ENCODE assay signal across 14 mouse cellular contexts in the genomic region with DNA sequence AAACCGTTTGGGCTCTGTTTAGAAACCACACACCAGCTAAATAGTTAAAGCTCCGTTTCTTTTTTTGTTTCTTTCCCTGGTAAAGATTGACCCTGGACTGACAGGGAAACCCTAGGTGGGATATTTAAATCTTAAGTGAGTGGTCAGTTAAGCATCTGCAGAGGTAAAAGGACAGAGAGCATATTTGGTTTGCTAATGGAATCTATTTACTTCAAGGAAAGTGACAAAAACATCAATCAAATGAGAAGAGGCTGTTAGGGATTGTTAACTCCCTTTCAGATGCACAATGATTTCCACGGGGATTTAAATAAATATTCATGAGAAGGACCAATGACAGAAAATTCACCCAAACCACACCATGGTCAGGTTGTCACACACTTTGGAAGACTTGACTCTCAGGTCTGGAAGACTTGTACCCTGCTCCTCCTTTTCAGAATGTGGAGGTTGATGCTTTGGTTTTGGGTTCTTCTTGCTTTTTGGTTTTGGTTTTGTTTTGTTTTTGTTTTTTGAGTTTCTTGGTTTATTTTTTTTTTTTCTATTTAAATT.
"Had no signal": no experiment of that assay in that cellular context is flagged by ENCODE, and none has a peak within 500 bp of the region (broad histone marks: within the 10 kb centered on the region; RNA-seq: fewer than 3 reads in every experiment).

No protein-coding gene starts in this region.

- H3K27me3 ChIP-seq: liver, embryonic 15.5 days; midbrain, embryonic 13.5 days; stomach, embryonic 15.5 days had no signal

- H3K36me3 ChIP-seq: limb, embryonic 10.5 days; liver, embryonic 15.5 days; midbrain, embryonic 13.5 days; stomach, embryonic 15.5 days had no signal

- H3K4me2 ChIP-seq: liver, embryonic 11.5 days; liver, embryonic 15.5 days; midbrain, embryonic 13.5 days; stomach, embryonic 15.5 days had no signal

- H3K9me3 ChIP-seq: limb, embryonic 10.5 days; liver, embryonic 15.5 days; midbrain, embryonic 13.5 days; stomach, embryonic 15.5 days had no signal

- H3K4me1 ChIP-seq: limb, embryonic 10.5 days; liver, embryonic 15.5 days; stomach, embryonic 15.5 days had no signal

- H3K27ac ChIP-seq: left cerebral cortex, adult 2 months; limb, embryonic 10.5 days; liver, embryonic 15.5 days; midbrain, embryonic 13.5 days; stomach, embryonic 15.5 days had no signal

- ATAC-seq: lung, postnatal 0 days; midbrain, embryonic 13.5 days had no signal

- H3K9ac ChIP-seq: liver, embryonic 15.5 days; midbrain, embryonic 13.5 days; stomach, embryonic 15.5 days had no signal

- DNase-seq: kidney, adult 18-20 months; kidney, postnatal 10 days; lung, adult 2 months; lung, postnatal 36 days; retina, postnatal 1 day; thymus, adult 2 months; thymus, postnatal 25 days had no signal

- H3K4me3 ChIP-seq: left cerebral cortex, adult 2 months; limb, embryonic 10.5 days; liver, embryonic 15.5 days; midbrain, embryonic 13.5 days; stomach, embryonic 15.5 days had no signal
